ENCODE assay signal across 28 mouse cellular contexts in the genomic region with DNA sequence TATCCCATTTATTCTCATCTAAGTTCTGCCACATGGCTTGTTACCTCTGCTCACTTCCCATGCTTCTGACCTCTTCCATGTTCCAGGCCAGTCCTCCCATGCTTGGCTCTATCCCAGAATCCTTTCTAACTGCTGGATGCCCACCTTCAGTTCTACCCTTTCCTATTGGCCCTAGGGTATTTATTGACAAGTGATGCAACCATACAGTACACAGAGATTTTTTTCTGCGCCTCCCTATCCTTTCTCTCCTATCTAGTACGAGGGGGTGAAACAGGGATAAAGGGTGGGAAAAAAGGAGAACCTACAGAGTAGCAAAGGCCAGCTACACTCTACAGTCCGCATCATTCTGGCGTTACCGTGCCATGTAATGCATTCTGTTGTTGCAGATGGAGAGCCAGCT. TPM values are rescaled to one million over a fixed set of nuclear protein-coding genes. Genes with fewer than 3 reads are reported as not detected.
DNase-seq lines count a peak whose midpoint lies in the region; ATAC-seq and TF ChIP-seq lines count a peak whose summit lies in the region.
"Had no signal": no experiment of that assay in that cellular context is flagged by ENCODE, and none has a peak within 500 bp of the region (broad histone marks: within the 10 kb centered on the region; RNA-seq: fewer than 3 reads in every experiment).

No protein-coding gene starts in this region.

- no peaks in the 10 kb centered on the region for H3K27me3 ChIP-seq in forebrain, postnatal 0 days (ENCODE audit: insufficient read depth, low read length)
- H3K27me3 ChIP-seq in forebrain, embryonic 14.5 days (replicated peaks; ENCODE audit: control insufficient read depth, insufficient read depth, low read length), result no peaks in the 10 kb centered on the region
- no peaks in the 10 kb centered on the region for H3K27me3 ChIP-seq in hindbrain, embryonic 16.5 days (replicated peaks; ENCODE audit: control insufficient read depth, insufficient read depth, low read length)
- no peaks in the 10 kb centered on the region for H3K27me3 ChIP-seq in hindbrain, embryonic 14.5 days (ENCODE audit: control insufficient read depth, insufficient read depth, low read length)
- H3K27me3 ChIP-seq: embryonic facial prominence, embryonic 12.5 days; embryonic facial prominence, embryonic 15.5 days; forebrain, embryonic 15.5 days; hindbrain, embryonic 12.5 days; Patski had no signal

- no peak for DNase-seq in forebrain, postnatal 0 days
- DNase-seq in forebrain, embryonic 14.5 days (ENCODE audit: low spot score), result no peak
- DNase-seq in hindbrain, embryonic 14.5 days (ENCODE audit: low spot score), result no peak
- DNase-seq in R1 (ENCODE audit: low read depth, low spot score), result peak; percentile 59
- DNase-seq in Muller cell, postnatal 12 days (ENCODE audit: inconsistent ontology term), result no peak
- DNase-seq: adrenal gland, adult 2 months; adrenal gland, postnatal 14 days; cerebellum, adult 11-12 months; cerebellum, adult 8-10 months; cerebellum, postnatal 10 days; cerebellum, postnatal 36 days; gastrocnemius, postnatal 25 days; heart, adult 2 months; kidney, adult 18-20 months had no signal

- peak; percentile 34 for ATAC-seq in forebrain, postnatal 0 days
- no peak for ATAC-seq in forebrain, embryonic 14.5 days
- ATAC-seq in hindbrain, embryonic 16.5 days, result 0 out of 2 replicates have a peak, but pooled peaks have one; percentile 9
- ATAC-seq in hindbrain, embryonic 14.5 days (ENCODE audit: low FRiP score), result no peak
- ATAC-seq: forebrain, embryonic 15.5 days; hindbrain, postnatal 0 days; inflammation-experienced regulatory T-cells, adult 6 months; intestine, embryonic 16.5 days; Patski had no signal

- no peak overlapping the region for H3K27ac ChIP-seq in forebrain, postnatal 0 days (ENCODE audit: low read depth, low read length)
- no peak overlapping the region for H3K27ac ChIP-seq in forebrain, embryonic 14.5 days (ENCODE audit: low read depth, low read length)
- H3K27ac ChIP-seq in hindbrain, embryonic 16.5 days (ENCODE audit: low read depth, low read length), result no peak overlapping the region
- no peak overlapping the region for H3K27ac ChIP-seq in hindbrain, embryonic 14.5 days
- H3K27ac ChIP-seq: embryonic facial prominence, embryonic 12.5 days; embryonic facial prominence, embryonic 15.5 days; forebrain, embryonic 15.5 days; heart, adult 2 months; heart, embryonic 10.5 days; hindbrain, embryonic 12.5 days; hindbrain, postnatal 0 days had no signal

- H3K4me1 ChIP-seq in forebrain, postnatal 0 days (ENCODE audit: insufficient read depth), result no peaks in the 10 kb centered on the region
- no peaks in the 10 kb centered on the region for H3K4me1 ChIP-seq in forebrain, embryonic 14.5 days (ENCODE audit: control insufficient read depth, insufficient read depth, low read length)
- no peaks in the 10 kb centered on the region for H3K4me1 ChIP-seq in hindbrain, embryonic 16.5 days (ENCODE audit: control insufficient read depth, insufficient read depth, low read depth, low read length)
- no peaks in the 10 kb centered on the region for H3K4me1 ChIP-seq in hindbrain, embryonic 14.5 days (replicated peaks; ENCODE audit: control insufficient read depth, insufficient read depth, low read length)
- H3K4me1 ChIP-seq: embryonic facial prominence, embryonic 12.5 days; embryonic facial prominence, embryonic 15.5 days; forebrain, embryonic 15.5 days; heart, embryonic 10.5 days; hindbrain, embryonic 12.5 days had no signal

- H3K9me3 ChIP-seq in forebrain, postnatal 0 days (ENCODE audit: low read length), result no peaks in the 10 kb centered on the region
- no peaks in the 10 kb centered on the region for H3K9me3 ChIP-seq in forebrain, embryonic 14.5 days (replicated peaks; ENCODE audit: control insufficient read depth, low read length)
- H3K9me3 ChIP-seq in hindbrain, embryonic 16.5 days (ENCODE audit: control insufficient read depth, low read length), result no peaks in the 10 kb centered on the region
- no peaks in the 10 kb centered on the region for H3K9me3 ChIP-seq in hindbrain, embryonic 14.5 days (ENCODE audit: control insufficient read depth, low read length)
- H3K9me3 ChIP-seq: embryonic facial prominence, embryonic 12.5 days; embryonic facial prominence, embryonic 15.5 days; forebrain, embryonic 15.5 days; heart, embryonic 10.5 days; hindbrain, embryonic 12.5 days had no signal

- no peak overlapping the region for H3K4me2 ChIP-seq in forebrain, postnatal 0 days (ENCODE audit: low read depth)
- no peak overlapping the region for H3K4me2 ChIP-seq in forebrain, embryonic 14.5 days (ENCODE audit: low read length)
- no peak overlapping the region for H3K4me2 ChIP-seq in hindbrain, embryonic 16.5 days (ENCODE audit: low read length)
- no peak overlapping the region for H3K4me2 ChIP-seq in hindbrain, embryonic 14.5 days (replicated peaks)
- H3K4me2 ChIP-seq: embryonic facial prominence, embryonic 12.5 days; embryonic facial prominence, embryonic 15.5 days; forebrain, embryonic 15.5 days; hindbrain, embryonic 12.5 days had no signal

- TF ChIP-seq CTCF in forebrain, postnatal 0 days (IDR thresholded peaks at IDR 0.05; ENCODE audit: low read depth), result no peak

- no peak overlapping the region for H3K4me3 ChIP-seq in forebrain, postnatal 0 days (ENCODE audit: low read depth, low read length)
- H3K4me3 ChIP-seq in forebrain, embryonic 14.5 days (ENCODE audit: low read depth, low read length), result no peak overlapping the region
- H3K4me3 ChIP-seq in hindbrain, embryonic 16.5 days (ENCODE audit: low read length), result no peak overlapping the region
- H3K4me3 ChIP-seq in hindbrain, embryonic 14.5 days (replicated peaks; ENCODE audit: low read length), result no peak overlapping the region
- H3K4me3 ChIP-seq: embryonic facial prominence, embryonic 12.5 days; embryonic facial prominence, embryonic 15.5 days; forebrain, embryonic 15.5 days; heart, adult 2 months; heart, embryonic 10.5 days; hindbrain, embryonic 12.5 days had no signal

- WGBS in forebrain, postnatal 0 days, result 81% methylated on average over 5 of the region's 5 CpGs
- 92% methylated on average over 5 of the region's 5 CpGs for WGBS in forebrain, embryonic 14.5 days
- WGBS in hindbrain, embryonic 16.5 days, result 87% methylated on average over 5 of the region's 5 CpGs
- WGBS in hindbrain, embryonic 14.5 days, result 84% methylated on average over 5 of the region's 5 CpGs

- peaks cover 34% of the 10 kb centered on the region for H3K36me3 ChIP-seq in forebrain, postnatal 0 days (ENCODE audit: insufficient read depth)
- peaks cover 72% of the 10 kb centered on the region for H3K36me3 ChIP-seq in forebrain, embryonic 14.5 days (ENCODE audit: control insufficient read depth, insufficient read depth, low read length)
- peaks cover 6% of the 10 kb centered on the region; the same call in 1 of the 2 replicates for H3K36me3 ChIP-seq in hindbrain, embryonic 16.5 days (ENCODE audit: control insufficient read depth, insufficient read depth, low read length)
- H3K36me3 ChIP-seq in hindbrain, embryonic 14.5 days (replicated peaks; ENCODE audit: control insufficient read depth, insufficient read depth), result peaks cover 69% of the 10 kb centered on the region

- no peak overlapping the region for H3K9ac ChIP-seq in forebrain, postnatal 0 days
- H3K9ac ChIP-seq in forebrain, embryonic 14.5 days (ENCODE audit: low read length), result no peak overlapping the region
- no peak overlapping the region for H3K9ac ChIP-seq in hindbrain, embryonic 16.5 days (ENCODE audit: low read depth, low read length)
- no peak overlapping the region for H3K9ac ChIP-seq in hindbrain, embryonic 14.5 days
- H3K9ac ChIP-seq: embryonic facial prominence, embryonic 12.5 days; embryonic facial prominence, embryonic 15.5 days; forebrain, embryonic 15.5 days; hindbrain, embryonic 12.5 days had no signal

RNA-seq across cellular contexts. Expression of a gene that starts 9.8 kb away (rescaled TPM):
- total RNA-seq in forebrain, postnatal 0 days (2014; rRNA removed), result 19.5 and 26.0 TPM in 2 replicates
- 7.4 and 9.8 TPM in 2 replicates for polyA plus RNA-seq in forebrain, postnatal 0 days (2015; fragmentation: Nextera tagmentation; extraction: Ambion mirVana)
- 12.8 and 13.1 TPM in 2 replicates for polyA plus RNA-seq in forebrain, embryonic 14.5 days (2014; fragmentation: Nextera tagmentation; extraction: Ambion mirVana)
- polyA plus RNA-seq in hindbrain, embryonic 16.5 days (2015; fragmentation: Nextera tagmentation; extraction: Ambion mirVana), result 4.1 and 5.8 TPM in 2 replicates
- 8.0 and 8.5 TPM in 2 replicates for polyA plus RNA-seq in hindbrain, embryonic 14.5 days (2014; fragmentation: Nextera tagmentation; extraction: Ambion mirVana)

RNA-seq across cellular contexts. Expression of a gene that starts 38.7 kb away (rescaled TPM):
- total RNA-seq in forebrain, postnatal 0 days (2014; rRNA removed), result 20.0 and 29.5 TPM in 2 replicates
- polyA plus RNA-seq in forebrain, postnatal 0 days (2015; fragmentation: Nextera tagmentation; extraction: Ambion mirVana), result 52.0 and 61.3 TPM in 2 replicates
- 50.2 and 58.8 TPM in 2 replicates for polyA plus RNA-seq in forebrain, embryonic 14.5 days (2014; fragmentation: Nextera tagmentation; extraction: Ambion mirVana)
- 50.0 and 50.5 TPM in 2 replicates for polyA plus RNA-seq in hindbrain, embryonic 16.5 days (2015; fragmentation: Nextera tagmentation; extraction: Ambion mirVana)
- 48.3 and 61.1 TPM in 2 replicates for polyA plus RNA-seq in hindbrain, embryonic 14.5 days (2014; fragmentation: Nextera tagmentation; extraction: Ambion mirVana)

RNA-seq across cellular contexts. Expression of a gene that starts 38.7 kb away (rescaled TPM):
- 0.23 and 0.43 TPM in 2 replicates for total RNA-seq in forebrain, postnatal 0 days (2014; rRNA removed)
- 0.04 and 0.10 TPM in 2 replicates for polyA plus RNA-seq in forebrain, postnatal 0 days (2015; fragmentation: Nextera tagmentation; extraction: Ambion mirVana)
- polyA plus RNA-seq in forebrain, embryonic 14.5 days (2014; fragmentation: Nextera tagmentation; extraction: Ambion mirVana), result 0.07 and 0.13 TPM in 2 replicates
- polyA plus RNA-seq in hindbrain, embryonic 16.5 days (2015; fragmentation: Nextera tagmentation; extraction: Ambion mirVana), result 0.09 and 0.17 TPM in 2 replicates
- polyA plus RNA-seq in hindbrain, embryonic 14.5 days (2014; fragmentation: Nextera tagmentation; extraction: Ambion mirVana), result 0.23 and 0.32 TPM in 2 replicates
- total RNA-seq: ES-E14; gastrocnemius, adult 8-10 months; heart, postnatal 25 days had no signal
- polyA plus RNA-seq: adrenal gland, adult 2 months; heart, embryonic 10.5 days; heart, embryonic 14.5 days; inflammation-experienced regulatory T-cells, adult 6 months; Patski had no signal

Comparison
In these comparisons a context has a peak if more than half of its experiments do, and no peak if none do; other contexts are left out.
1. ATAC-seq: peak in forebrain, postnatal 0 days (single experiment) and hindbrain, embryonic 16.5 days (single experiment); none in forebrain, embryonic 14.5 days (single experiment) and hindbrain, embryonic 14.5 days (single experiment).